Mouse (Mus musculus): ENCODE data around the gene Fbxl14.

The Fbxl14 gene

GRCm38 (mm10) chr6:119479343-119479875 lies at the start of gene Fbxl14:
Fbxl14 (plus strand) TSS chr6:119479668.
- DNase-seq: no peak

GRCm38 (mm10) chr6:119430508-119430907 lies 49.0 kb upstream of the Fbxl14 start:
- DNase-seq: peak; percentile 77 to 86

- DNase-seq: no peak
Observed at GRCm38 (mm10) chr6:119431751-119432324, 47.6 kb upstream of the Fbxl14 start.

GRCm38 (mm10) chr6:119434394-119434793 lies 45.1 kb upstream of the Fbxl14 start:
- DNase-seq: no peak

- peak; percentile 47 to 52 for DNase-seq
Observed at GRCm38 (mm10) chr6:119437894-119438761, 41.3 kb upstream of the Fbxl14 start.

- peak in 1 of 2 experiments; percentile 40 for DNase-seq
Observed at GRCm38 (mm10) chr6:119442729-119443128, 36.7 kb upstream of the Fbxl14 start.

GRCm38 (mm10) chr6:119443742-119444645 lies 35.5 kb upstream of the Fbxl14 start:
- peak; percentile 90 to 92 for DNase-seq

GRCm38 (mm10) chr6:119445671-119446607 lies 33.5 kb upstream of the Fbxl14 start:
- DNase-seq: no peak

- DNase-seq: no peak
Observed at GRCm38 (mm10) chr6:119448321-119449059, 31.0 kb upstream of the Fbxl14 start.

- peak; percentile 71 for DNase-seq
Observed at GRCm38 (mm10) chr6:119449060-119449499, 30.4 kb upstream of the Fbxl14 start.

- no peak for DNase-seq
Observed at GRCm38 (mm10) chr6:119450965-119451943, 28.2 kb upstream of the Fbxl14 start.

GRCm38 (mm10) chr6:119451981-119452499 lies 27.4 kb upstream of the Fbxl14 start:
- peak; percentile 82 to 87 for DNase-seq

GRCm38 (mm10) chr6:119458166-119458565 lies 21.3 kb upstream of the Fbxl14 start:
- DNase-seq: no peak

- no peak for DNase-seq
Observed at GRCm38 (mm10) chr6:119459041-119459440, 20.4 kb upstream of the Fbxl14 start.

GRCm38 (mm10) chr6:119460391-119460790 lies 19.1 kb upstream of the Fbxl14 start:
- DNase-seq: no peak

GRCm38 (mm10) chr6:119466161-119466560 lies 13.3 kb upstream of the Fbxl14 start:
- DNase-seq: no peak

- DNase-seq: peak in 1 of 2 experiments; percentile 33
Observed at GRCm38 (mm10) chr6:119466921-119467784, 12.3 kb upstream of the Fbxl14 start.

GRCm38 (mm10) chr6:119467785-119468059 lies 11.7 kb upstream of the Fbxl14 start:
- peak in 1 of 2 experiments; percentile 46 for DNase-seq

Measured in cerebellum, postnatal 10 days (tissue).